Mouse (Mus musculus) cerebellum, postnatal 10 days (tissue): ENCODE results near the gene March4.

ENCODE experiments used
- DNase-seq, 2 experiments: peaks; one replicate each; pipeline ENCODE4 v3.0.0; 2021; ENCODE audit warnings: mixed read lengths in 2 of 2

The March4 gene

GRCm38 (mm10) chr1:72439146-72439545 is 97.6 kb downstream of the March4 start:
- DNase-seq = peak; percentile 76 to 77

GRCm38 (mm10) chr1:72436967-72437366 is 99.8 kb downstream of the March4 start:
- DNase-seq = no peak

GRCm38 (mm10) chr1:72434510-72434909 is 102.2 kb downstream of the March4 start:
- DNase-seq = no peak

- DNase-seq = no peak
Measured at GRCm38 (mm10) chr1:72432579-72432978, 104.2 kb downstream of the March4 start.

GRCm38 (mm10) chr1:72429107-72429807 is 107.5 kb downstream of the March4 start:
- no peak for DNase-seq

DNA sequence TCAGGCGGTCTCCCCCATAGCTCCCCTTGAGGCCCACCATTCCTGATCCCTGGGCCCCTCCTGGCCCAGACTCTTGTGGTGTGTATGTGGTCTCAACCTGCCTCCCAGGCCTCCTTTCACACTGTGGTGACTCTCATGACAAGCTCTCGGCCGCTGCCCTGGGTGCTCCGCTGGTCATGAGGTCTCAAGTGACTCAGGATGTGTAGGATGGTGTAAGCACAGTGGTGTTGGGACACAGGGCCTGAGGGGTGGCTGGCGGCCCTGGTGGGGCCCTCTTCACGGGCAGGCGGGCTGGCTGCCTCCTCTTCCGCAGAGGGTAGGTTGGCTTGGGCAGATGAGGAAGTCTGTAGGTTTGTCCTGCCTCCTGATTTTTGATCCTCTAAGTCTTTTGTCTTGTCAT is 108.2 kb downstream of the March4 start:
- DNase-seq = no peak

GRCm38 (mm10) chr1:72426456-72426855 is 110.3 kb downstream of the March4 start:
- no peak for DNase-seq

- DNase-seq = peak; percentile 90 to 93
Measured at GRCm38 (mm10) chr1:72422121-72422520, 114.6 kb downstream of the March4 start.

- DNase-seq = no peak
Measured at GRCm38 (mm10) chr1:72420220-72420619, 116.5 kb downstream of the March4 start.

DNA sequence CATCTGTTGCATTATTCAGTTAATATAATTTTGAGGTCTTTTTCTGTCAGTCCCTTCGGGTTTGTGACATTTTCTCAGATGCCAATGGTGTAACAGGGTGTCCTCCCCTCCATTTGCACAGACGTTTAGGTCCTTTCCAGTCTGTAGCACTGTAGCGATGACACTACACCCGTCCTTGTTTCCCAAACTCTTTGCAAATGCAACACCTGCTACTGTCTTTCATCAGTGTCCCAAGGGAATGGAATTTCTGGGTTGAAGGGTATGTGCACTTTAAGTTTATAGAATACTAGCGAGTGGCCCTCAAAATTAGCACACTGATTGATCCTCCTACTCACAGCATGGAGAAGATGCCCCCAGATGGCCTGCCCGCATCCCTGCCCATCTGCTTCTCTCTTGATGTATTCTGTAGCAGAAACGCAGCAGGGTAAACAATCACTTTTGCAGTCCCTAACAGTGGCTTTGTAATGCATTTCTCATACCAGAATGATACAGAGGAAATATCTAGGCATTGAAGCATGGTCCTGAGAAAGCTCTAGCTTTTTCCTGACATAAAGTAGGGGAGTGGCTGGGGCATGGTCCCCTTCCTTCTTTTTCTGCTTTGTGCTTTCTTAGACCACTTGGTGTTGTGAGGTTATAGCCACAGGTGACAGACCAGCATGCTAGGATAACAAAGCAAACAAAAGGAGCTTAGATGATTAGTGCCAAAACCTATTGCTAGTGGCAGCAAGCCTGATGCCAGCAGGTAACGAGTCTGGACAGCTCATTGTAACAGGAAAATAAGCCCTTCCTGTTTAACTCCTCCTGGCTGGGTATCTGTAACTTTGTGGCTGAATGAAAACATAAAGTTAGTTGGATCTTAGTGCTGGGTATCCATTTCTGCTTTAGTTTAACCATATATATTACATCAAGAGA is 117.7 kb downstream of the March4 start:
- DNase-seq = peak; percentile 53 to 72

- peak; percentile 54 to 60 for DNase-seq
Measured at GRCm38 (mm10) chr1:72414561-72415253, 122.0 kb downstream of the March4 start.

GRCm38 (mm10) chr1:72414133-72414532 is 122.6 kb downstream of the March4 start:
- peak; percentile 56 to 57 for DNase-seq

DNA sequence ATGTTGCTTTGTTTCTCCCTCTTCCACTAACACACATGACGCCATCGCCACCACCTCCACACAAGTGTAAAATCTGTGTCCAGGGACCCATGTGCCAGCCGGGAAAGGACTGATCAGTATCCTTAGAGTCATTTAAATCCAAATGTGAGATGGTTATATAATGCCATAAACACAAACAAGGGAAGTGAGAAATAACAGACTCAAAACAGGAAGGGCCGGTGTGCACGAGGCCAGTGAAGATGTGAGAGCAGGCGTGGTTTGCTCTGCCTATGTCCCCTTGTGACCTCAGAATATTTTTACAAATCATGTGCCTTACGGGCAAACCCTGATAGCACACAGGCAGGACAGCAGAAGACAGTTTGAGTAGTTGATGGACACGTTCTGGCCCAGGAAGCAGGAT is 123.5 kb downstream of the March4 start:
- DNase-seq = no peak

- DNase-seq = no peak
Measured at GRCm38 (mm10) chr1:72411108-72411507, 125.6 kb downstream of the March4 start.

- DNase-seq = peak; percentile 84 to 86
Measured at GRCm38 (mm10) chr1:72409936-72410335, 126.8 kb downstream of the March4 start.

DNA sequence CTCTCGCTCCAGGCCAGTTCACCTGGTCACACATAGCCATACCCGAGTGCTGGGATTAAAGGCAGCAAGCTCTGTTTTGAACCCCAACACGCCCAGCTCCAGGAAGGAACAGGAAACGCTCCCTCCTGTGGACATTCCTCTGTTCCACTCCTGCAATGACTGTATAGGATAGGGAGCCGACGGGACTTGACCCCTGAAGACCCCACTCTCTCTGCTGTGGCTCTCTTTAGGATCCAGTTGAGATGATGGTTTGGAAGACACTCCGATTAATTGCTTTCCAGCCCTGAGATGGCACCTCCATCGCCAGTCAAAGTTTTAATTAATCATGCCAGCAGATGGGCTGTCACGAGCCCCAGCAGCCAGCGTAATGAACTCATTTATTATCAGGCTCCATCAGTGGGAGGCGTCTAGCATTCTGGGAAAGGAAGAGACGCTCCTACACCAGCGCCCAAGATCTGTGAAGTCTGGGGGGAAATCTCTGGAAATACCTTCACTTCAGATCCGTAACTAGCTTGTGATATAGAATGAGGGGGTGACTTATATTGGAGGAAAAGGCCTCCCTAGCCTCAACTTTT is 130.1 kb downstream of the March4 start:
- peak; percentile 38 to 41 for DNase-seq

GRCm38 (mm10) chr1:72401331-72402069 is 135.2 kb downstream of the March4 start:
- no peak for DNase-seq

GRCm38 (mm10) chr1:72400616-72401015 is 136.1 kb downstream of the March4 start:
- DNase-seq = peak; percentile 95 to 96

DNA sequence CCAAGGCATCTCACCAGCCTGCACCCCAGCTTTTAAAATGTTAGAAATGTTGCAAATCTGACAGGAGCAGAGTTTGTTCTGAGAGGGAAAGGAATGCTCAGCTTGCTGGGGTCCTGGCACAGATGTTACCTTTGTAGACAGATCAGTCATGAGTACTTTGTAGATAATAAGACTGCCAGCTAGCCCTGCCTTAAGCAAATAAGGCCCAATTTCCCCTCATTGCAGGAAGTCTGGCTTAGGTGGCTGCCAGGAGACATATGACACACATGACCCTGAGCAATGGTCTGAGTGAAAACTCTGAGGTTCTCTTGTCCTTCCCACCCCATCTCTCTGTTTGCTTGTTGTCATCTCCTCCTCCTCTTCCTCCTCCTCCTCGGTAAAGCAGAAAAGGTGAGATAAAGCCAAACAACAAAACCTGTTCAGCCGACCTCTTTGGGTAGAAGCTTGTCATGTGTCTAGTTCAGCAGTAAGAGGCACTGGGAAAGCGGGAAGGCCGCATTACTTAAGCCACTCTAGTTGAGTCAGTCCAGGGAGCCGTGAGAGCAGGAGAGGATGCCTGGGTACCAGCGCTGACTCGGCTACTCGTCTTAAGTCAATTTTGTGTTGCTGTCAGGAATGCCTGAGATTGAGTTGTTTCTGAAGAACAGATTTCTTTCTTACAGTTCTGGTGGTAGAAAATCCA is 136.9 kb downstream of the March4 start:
- DNase-seq = no peak

- DNase-seq = no peak
Measured at GRCm38 (mm10) chr1:72390420-72390819, 146.3 kb downstream of the March4 start.

GRCm38 (mm10) chr1:72383651-72384050 is 153.1 kb downstream of the March4 start:
- DNase-seq = peak in 1 of 2 experiments; percentile 16

DNA sequence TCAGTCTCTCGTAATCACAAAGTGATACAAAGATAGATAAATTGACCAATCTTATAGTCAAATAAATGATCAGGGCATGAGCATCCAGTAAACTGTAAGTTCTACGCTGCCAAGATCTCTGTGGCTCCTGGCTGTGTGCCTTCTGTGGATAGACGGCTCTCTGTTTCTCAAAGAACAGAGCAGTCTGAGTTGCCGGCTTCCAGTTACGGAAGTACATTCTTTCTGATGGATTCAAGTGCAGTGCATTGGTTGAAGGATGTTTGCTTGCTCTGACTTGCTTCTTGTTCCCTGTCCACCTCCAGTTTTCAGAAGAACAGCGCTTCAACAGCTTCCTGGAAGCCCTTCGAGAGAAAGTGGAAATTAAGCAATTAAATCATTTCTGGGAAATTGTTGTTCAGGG is 153.7 kb downstream of the March4 start:
- peak; percentile 54 to 71 for DNase-seq
